Mouse (Mus musculus) embryonic fibroblast, embryonic 13.5 days (primary cell): ENCODE data around the gene Hist1h4b.

Experiments used
- CTCF ChIP-seq: IDR thresholded peaks from 2 replicates; pipeline ENCODE4 v1.5.1; 2011; ENCODE audit warnings: mild to moderate bottlenecking, control low read depth, low read length, moderate library complexity, borderline replicate concordance; ENCODE audit not compliant: insufficient read depth
- POLR2A ChIP-seq: IDR thresholded peaks from 2 replicates; pipeline ENCODE4 v1.6.1; 2011; ENCODE audit warnings: low read depth, mild to moderate bottlenecking, control low read depth, low read length, moderate library complexity

DNA sequence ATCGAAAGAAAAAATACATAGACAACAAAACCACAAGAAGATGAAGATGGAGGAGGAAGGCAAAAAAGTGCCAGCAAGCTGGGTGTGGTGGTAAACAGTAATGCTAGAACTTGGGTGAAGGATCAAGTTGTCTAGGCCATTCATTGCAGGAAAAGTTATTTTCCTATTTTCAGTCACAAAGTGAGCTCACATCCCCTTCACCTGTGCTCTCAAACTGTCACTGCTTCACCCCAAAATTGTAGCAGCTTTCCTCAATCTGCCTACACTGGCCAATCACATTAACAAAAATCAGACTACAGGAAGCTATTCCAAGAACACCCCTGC, 3.1 kb downstream of the Hist1h4b start:
- no peak for TF ChIP-seq CTCF
- TF ChIP-seq POLR2A = no peak; the same call in 1 of the 2 replicates
